Mouse (Mus musculus) lung, adult 2 months (tissue): ENCODE results near the gene Cd320.
A peak's percentile ranks its signal among the peaks of the same experiment; 100 is the strongest.

Experiments
- CTCF ChIP-seq: fragments of 200-500 bp; IDR thresholded peaks from 2 replicates; pipeline ENCODE4 v1.5.1; 2011; ENCODE audit warnings: mild to moderate bottlenecking, low read length, control low read depth; ENCODE audit not compliant: insufficient read depth
- POLR2A ChIP-seq: fragments of 200-500 bp; IDR thresholded peaks from 2 replicates; pipeline ENCODE4 v1.6.1; 2011; ENCODE audit warnings: low read depth, mild to moderate bottlenecking, control low read depth, low read length, borderline replicate concordance; ENCODE audit errors: extremely low read depth

DNA sequence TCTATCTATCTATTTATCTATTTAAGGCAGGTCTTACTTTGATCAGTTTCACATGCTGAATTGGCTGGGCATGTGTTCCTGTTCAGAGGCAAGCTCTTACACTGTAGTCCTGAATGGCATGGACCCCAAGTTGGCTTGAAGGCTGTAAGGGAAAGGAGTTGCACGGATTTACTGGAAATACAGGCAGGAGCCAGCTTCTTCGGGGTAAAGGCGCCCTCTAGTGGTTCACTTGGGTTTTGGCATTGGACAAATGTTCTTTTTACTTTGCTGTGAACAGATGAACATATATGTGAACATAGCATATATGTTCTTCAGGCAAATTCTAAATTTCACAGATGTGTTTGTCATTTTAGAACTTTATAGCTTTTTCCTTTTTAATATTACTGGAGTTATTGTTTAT, 16.0 kb upstream of the Cd320 start:
- peak; percentile 71 for TF ChIP-seq CTCF
- no peak for TF ChIP-seq POLR2A
